Mouse (Mus musculus) heart, embryonic 12.5 days (tissue): ENCODE measurements at regions not wholly inside any gene's neighbourhood (a gene's known extent, or its start where the extent isn't known, plus 50 kb on each side); places are given as distances from the start of the nearest gene placed in this dataset.

Source experiments
- ATAC-seq: fragments of 200-750 bp; cut with Nextera tagmentation; 2 replicates; pipeline ENCODE4 v1.8.0; 2017; ENCODE audit warnings: moderate TSS enrichment, moderate library complexity; ENCODE audit not compliant: insufficient number of reproducible peaks, low FRiP score
- H3K27ac ChIP-seq: fragments of 300-500 bp; sonication (generic); 2 replicates; pipeline ENCODE4 v1.5.1; 2016; ENCODE audit warnings: mild to moderate bottlenecking, moderate library complexity; ENCODE audit not compliant: poor library complexity, severe bottlenecking
- H3K27me3 ChIP-seq: fragments of 300-500 bp; sonication (generic); replicated peaks from 2 replicates; pipeline ENCODE4 v1.6.1; 2016; ENCODE audit warnings: mild to moderate bottlenecking, moderate library complexity
- H3K36me3 ChIP-seq: fragments of 300-500 bp; sonication (generic); 2 replicates; pipeline ENCODE4 v1.6.1; 2016; ENCODE audit warnings: mild to moderate bottlenecking, moderate library complexity
- H3K4me1 ChIP-seq: fragments of 300-500 bp; sonication (generic); replicated peaks from 2 replicates; pipeline ENCODE4 v1.6.1; 2016; ENCODE audit warnings: mild to moderate bottlenecking
- H3K4me2 ChIP-seq: fragments of 300-500 bp; sonication (generic); 2 replicates; pipeline ENCODE4 v1.6.1; 2016; ENCODE audit warnings: mild to moderate bottlenecking, moderate library complexity
- H3K4me3 ChIP-seq: fragments of 300-500 bp; sonication (generic); 2 replicates; pipeline ENCODE4 v1.5.1; 2016; ENCODE audit warnings: mild to moderate bottlenecking
- H3K9ac ChIP-seq: fragments of 300-500 bp; sonication (generic); 2 replicates; pipeline ENCODE4 v1.6.1; 2016; ENCODE audit warnings: mild to moderate bottlenecking, moderate library complexity
- H3K9me3 ChIP-seq: fragments of 300-500 bp; sonication (generic); replicated peaks from 2 replicates; pipeline ENCODE4 v1.6.1; 2016; ENCODE audit warnings: mild to moderate bottlenecking, moderate library complexity
- WGBS: fragments of 180-500 bp; shearing (Covaris S2); methylation state at CpG from one replicate; pipeline ENCODE4 v1.1.7; 2016; 5-methylcytosine and 5-hydroxymethylcytosine counted together

- Histone ChIP-seq H3K36me3 (no peaks in the 10 kb centered on the region), H3K27ac (no peak overlapping the region), H3K4me3 (no peak overlapping the region), H3K9ac (no peak overlapping the region), H3K4me1 (peaks cover 12% of the 10 kb centered on the region), H3K4me2 (no peak overlapping the region), H3K27me3 (no peaks in the 10 kb centered on the region), H3K9me3 (0 out of 2 replicates have a peak, but pooled peaks cover 5% of the 10 kb centered on the region)
- 55% methylated on average over 6 of the region's 6 CpGs for WGBS
- no peak for ATAC-seq
Observed at GRCm38 (mm10) chr1:143881192-143881591, 104.1 kb downstream of the Uchl5 start.

- Histone ChIP-seq H3K27me3 (no peaks in the 10 kb centered on the region), H3K9me3 (0 out of 2 replicates have a peak, but pooled peaks cover 5% of the 10 kb centered on the region), H3K4me3 (no peak overlapping the region), H3K27ac (no peak overlapping the region), H3K36me3 (no peaks in the 10 kb centered on the region), H3K4me1 (peaks cover 12% of the 10 kb centered on the region), H3K4me2 (no peak overlapping the region), H3K9ac (no peak overlapping the region)
- no peak for ATAC-seq
- 81% methylated on average over 5 of the region's 5 CpGs for WGBS
Observed at GRCm38 (mm10) chr1:143879622-143880021, 102.5 kb downstream of the Uchl5 start.

DNA sequence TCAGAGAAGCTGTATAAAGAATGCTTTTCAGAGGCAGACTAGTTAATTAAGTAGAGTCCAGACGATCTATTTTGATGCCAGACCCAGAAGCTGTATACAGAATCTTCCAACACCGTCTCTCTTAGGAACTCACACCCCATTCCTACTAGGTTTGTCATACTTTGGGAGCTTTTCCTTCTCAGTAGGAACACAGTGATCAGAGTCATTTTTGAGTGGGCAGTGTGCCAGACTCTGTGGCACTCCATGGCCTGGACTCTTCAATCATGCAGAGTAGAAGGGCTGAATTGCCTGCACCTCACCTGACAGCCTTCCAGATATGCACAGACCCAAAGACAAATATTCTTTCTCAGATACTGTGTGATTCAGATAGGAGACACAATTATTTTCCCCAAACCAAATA lies 101.2 kb downstream of the Uchl5 start:
- no peak overlapping the region for H3K9ac ChIP-seq
- ATAC-seq: no peak
- no peak overlapping the region for H3K27ac ChIP-seq
- H3K4me2 ChIP-seq: no peak overlapping the region
- no peak overlapping the region for H3K4me3 ChIP-seq
- 56% methylated on average over 2 of the region's 2 CpGs for WGBS
- no peaks in the 10 kb centered on the region for H3K27me3 ChIP-seq
- H3K9me3 ChIP-seq: no peaks in the 10 kb centered on the region
- no peaks in the 10 kb centered on the region for H3K36me3 ChIP-seq
- peaks cover 12% of the 10 kb centered on the region for H3K4me1 ChIP-seq

DNA sequence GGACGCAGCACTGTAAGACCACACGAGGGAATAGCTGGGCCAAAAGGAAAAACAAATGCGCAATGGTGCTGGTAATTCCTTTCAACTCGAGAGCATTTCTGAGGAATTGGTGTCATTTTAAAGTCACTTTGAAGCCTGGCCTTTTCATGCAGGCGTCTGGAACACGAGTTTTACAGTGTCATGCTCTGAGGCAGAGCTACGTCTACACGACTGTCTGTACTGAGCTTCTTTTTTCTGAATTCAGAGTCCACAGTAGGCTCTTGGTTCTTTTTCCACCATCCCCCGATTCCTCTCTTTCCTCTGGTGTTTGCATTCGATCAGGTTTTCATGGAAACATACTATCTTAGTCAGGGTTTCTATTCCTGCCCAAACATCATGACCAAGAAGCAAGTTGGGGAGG lies 83.2 kb downstream of the Uchl5 start:
- Histone ChIP-seq H3K36me3 (no peaks in the 10 kb centered on the region), H3K4me3 (no peak overlapping the region), H3K9ac (no peak overlapping the region), H3K4me1 (no peaks in the 10 kb centered on the region), H3K9me3 (no peaks in the 10 kb centered on the region), H3K4me2 (no peak overlapping the region), H3K27ac (no peak overlapping the region), H3K27me3 (no peaks in the 10 kb centered on the region)
- 77% methylated on average over 10 of the region's 10 CpGs for WGBS
- no peak for ATAC-seq

DNA sequence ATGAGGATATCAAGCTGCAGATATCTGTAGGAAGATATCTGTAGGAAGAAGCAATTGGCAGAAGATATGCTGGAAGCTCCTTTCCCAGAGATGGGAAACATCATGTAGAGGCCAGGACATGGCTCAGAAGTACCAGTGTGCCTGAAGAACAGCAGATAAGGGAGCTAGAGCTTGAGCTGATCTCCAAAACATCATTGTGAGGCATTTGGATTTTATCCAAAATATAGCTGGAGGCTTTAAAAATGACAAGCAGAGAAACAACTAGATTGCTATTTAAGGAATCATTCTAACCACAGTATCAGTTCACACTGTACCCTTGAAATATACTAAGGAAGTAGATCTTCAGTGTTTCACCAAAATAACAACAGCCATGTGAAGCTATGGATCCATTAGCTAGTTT lies 81.5 kb downstream of the Uchl5 start:
- Histone ChIP-seq H3K4me3 (no peak overlapping the region), H3K36me3 (no peaks in the 10 kb centered on the region), H3K27ac (no peak overlapping the region), H3K27me3 (no peaks in the 10 kb centered on the region), H3K9ac (no peak overlapping the region), H3K4me1 (no peaks in the 10 kb centered on the region), H3K4me2 (no peak overlapping the region), H3K9me3 (no peaks in the 10 kb centered on the region)
- ATAC-seq: no peak
